Mouse (Mus musculus): ENCODE results near the gene Scgb2b3.

Scgb2b3 gene

DNA sequence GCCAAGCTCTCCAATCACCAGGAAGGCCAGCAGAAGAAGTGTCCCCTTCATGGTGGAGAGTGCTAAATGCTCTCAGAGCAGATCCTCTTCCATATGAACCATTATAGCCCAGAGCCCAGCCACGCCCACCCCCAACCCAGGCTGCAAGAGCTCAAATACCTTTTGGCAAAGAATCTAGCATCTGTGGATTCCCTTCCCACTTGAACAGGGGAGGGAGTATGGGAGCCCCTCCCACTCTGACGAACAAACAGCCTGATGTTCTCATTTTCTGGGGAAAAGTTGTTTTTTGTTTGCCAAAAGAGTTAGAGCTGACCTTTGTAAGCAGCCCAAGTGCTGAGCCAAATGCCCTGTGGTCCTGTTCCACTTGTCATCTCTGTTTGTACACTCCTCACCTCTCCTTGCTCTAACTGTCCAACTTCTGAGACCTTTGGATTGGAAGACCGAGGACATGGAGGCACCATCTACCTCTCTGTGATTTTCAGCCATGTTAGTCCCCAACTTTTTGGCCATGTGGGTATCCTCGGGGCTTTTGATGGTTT, at the start of gene Scgb2b3:
Gene Scgb2b3, minus strand, starts transcription at position 51 of the 539 bp plus-strand sequence.
- no peak for DNase-seq (ENCODE audit: low spot score)

DNA sequence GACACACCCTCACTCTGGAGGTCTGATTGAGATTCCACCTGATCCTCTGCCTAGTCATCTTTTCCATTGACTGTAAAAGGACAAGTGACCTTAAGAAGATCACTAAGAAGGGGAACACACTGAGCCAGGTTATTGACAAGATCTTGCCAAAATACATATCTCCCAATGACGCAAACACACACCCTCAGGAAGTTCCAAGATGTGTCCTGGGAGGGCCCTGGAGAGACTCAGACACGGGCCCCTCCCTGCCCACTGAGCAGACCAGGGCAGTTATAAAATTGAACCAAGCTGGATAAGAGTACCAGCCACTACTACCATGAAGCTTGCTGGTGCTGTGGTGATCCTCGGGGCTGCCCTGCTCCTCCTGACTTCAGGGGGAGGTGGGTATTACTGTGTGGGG, 13.4 kb upstream of the Scgb2b3 start, which contains the start of gene Scgb1b3:
Gene Scgb1b3, plus strand, starts transcription at position 301 of the 400 bp plus-strand sequence.
- no peak for DNase-seq (ENCODE audit: low spot score)

All from retina, embryonic 14.5 days (tissue).